Mouse (Mus musculus) small intestine, adult 2 months (tissue): Measurements from ENCODE around the gene Phox2b.

Experiments used
- CTCF ChIP-seq: fragments of 200-500 bp; IDR thresholded peaks from 2 replicates; pipeline ENCODE4 v1.5.1; 2012; ENCODE audit warnings: low read depth, mild to moderate bottlenecking, control low read depth, inconsistent platforms, low read length, moderate library complexity, mixed read lengths; ENCODE audit not compliant: insufficient replicate concordance, insufficient read length; ENCODE audit errors: extremely low read depth
- POLR2A ChIP-seq: fragments of 200-500 bp; IDR thresholded peaks from 2 replicates; pipeline ENCODE4 v1.6.1; 2012; ENCODE audit warnings: low read depth, mild to moderate bottlenecking, control low read depth, inconsistent platforms, low read length, moderate library complexity

DNA sequence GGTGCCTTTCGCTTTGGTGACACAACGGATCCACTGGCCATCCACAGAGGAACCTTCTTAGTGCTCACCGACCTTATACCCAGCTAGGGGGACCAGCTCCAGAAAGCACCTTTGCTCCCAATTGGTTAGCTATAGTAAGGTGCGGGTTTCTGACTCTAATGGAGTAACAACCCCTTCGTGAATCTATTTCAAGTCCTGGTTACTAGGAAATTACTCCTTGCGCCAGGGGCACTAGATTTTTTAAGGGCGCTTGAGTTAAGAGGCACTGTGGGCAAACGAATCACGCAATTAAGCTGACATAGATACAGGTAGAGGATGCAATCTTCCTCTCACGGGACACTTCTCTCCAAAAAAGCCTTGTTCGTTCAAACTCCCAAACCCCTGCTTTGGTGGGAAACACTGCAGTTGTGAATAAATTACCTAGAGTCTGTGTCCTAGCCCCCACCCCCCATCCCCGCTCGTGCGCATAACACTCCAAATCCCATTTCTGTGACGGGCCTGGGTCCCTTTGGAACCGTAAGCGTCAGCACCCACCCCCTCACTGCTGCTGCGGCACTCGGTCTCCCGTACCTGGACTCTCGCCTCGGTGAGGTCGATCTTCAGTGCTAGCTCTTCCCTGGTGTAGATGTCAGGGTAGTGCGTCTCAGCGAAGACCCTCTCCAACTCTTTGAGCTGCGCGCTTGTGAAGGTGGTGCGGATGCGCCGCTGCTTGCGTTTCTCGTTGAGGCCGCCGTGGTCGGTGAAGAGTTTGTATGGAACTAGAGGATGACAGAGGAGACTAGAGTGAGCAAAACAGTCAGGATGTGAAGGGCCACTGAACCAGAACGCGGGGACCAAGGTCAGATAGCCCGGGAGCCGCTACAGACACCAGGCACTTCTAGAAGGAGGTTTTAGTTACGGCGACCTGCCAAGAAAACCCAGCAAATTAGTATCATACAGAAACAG is 1.7 kb downstream of the Phox2b start:
- TF ChIP-seq CTCF (no peak), POLR2A (no peak)
